Mouse (Mus musculus) kidney, embryonic 16.5 days (tissue): Measurements from ENCODE around the gene Cfap97d2. TPM values are rescaled to one million over a fixed set of nuclear protein-coding genes. Genes with fewer than 3 reads are reported as not detected.

Experiments
- polyA plus RNA-seq: library from polyadenylated mRNA; unstranded; fragments of >200 nt; fragmentation: Nextera tagmentation; extraction: Ambion mirVana; gene quantifications from 2 replicates; pipeline ENCODE4 v1.2.1, GENCODE M21; 2015

The Cfap97d2 gene
- polyA plus RNA-seq, 1 experiment from 2014 or later, result not detected

Other genes starting within 250 kb of the Cfap97d2 start
- gene Gas6, start 211.4 kb upstream of the Cfap97d2 start, polyA plus RNA-seq, result 70.1 and 76.9 TPM in 2 replicates
- not detected in 2 replicates for gene 1700029H14Rik, start 143.4 kb upstream of the Cfap97d2 start, polyA plus RNA-seq
- 23.8 and 28.2 TPM in 2 replicates for gene Rasa3, start 28.3 kb upstream of the Cfap97d2 start, polyA plus RNA-seq
- gene Cdc16, start 51.8 kb downstream of the Cfap97d2 start, polyA plus RNA-seq, result 180 and 181 TPM in 2 replicates
- gene Upf3a, start 79.7 kb downstream of the Cfap97d2 start, polyA plus RNA-seq, result 44.3 and 45.8 TPM in 2 replicates
- not detected in 2 replicates for gene AF366264, start 132.5 kb downstream of the Cfap97d2 start, polyA plus RNA-seq
- 36.0 and 39.3 TPM in 2 replicates for gene Champ1, start 163.8 kb downstream of the Cfap97d2 start, polyA plus RNA-seq
- gene Coprs, start 184.4 kb downstream of the Cfap97d2 start, polyA plus RNA-seq, result 56.0 and 63.7 TPM in 2 replicates